Mouse (Mus musculus) left cerebral cortex, postnatal 14 days (tissue): ENCODE results near the gene Auts2. TPM values are rescaled to one million over a fixed set of nuclear protein-coding genes. Genes with fewer than 3 reads are reported as not detected.

Source experiments
- DNase-seq, 2 experiments: peaks; one replicate each; pipeline ENCODE4 v3.0.0; 2021 to 2022; ENCODE audit warnings: low spot score in 2 of 2, mixed read lengths in 1 of 2
- intact Hi-C: fragments of 180-260 bp; cut with DNase I; formaldehyde crosslinking; loops from one replicate; pipeline ENCODE4 v1.15.1; 2025
- total RNA-seq, 2 experiments: library from RNA; stranded (reverse); gene quantifications; 2 replicates each; pipeline ENCODE4 v1.2.3; 2021

Gene Auts2
- total RNA-seq, 2 experiments from 2014 or later, result 88.7 to 96.9 TPM

DNA sequence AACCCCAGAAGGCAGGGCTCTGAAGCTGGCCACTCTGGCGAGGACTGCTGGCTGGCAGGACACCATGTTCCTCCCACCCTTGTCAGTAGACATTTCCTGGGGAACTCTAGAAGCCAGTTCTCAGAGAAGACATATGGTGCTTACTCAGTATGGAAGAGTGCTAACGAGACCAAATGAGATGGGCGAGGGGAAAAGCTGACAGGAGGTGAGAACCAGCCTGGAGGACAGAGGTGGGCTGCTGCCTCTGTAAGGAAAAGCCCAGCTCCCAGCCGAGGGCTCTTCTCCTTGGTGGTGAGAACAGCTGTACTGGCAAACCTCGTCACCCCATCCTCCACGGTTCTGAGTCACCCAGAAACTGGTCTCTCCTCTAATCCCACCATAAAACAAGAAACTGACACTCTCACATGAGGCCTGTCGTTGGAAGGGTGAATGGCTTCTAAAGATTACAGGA is 729.8 kb downstream of the Auts2 start:
- intact Hi-C loops, result loop anchor here (5.0 kb wide), 1 partner anchor 276 kb away; no protein-coding TSS in a partner anchor
- DNase-seq, result peak; percentile 52 to 67

GRCm38 (mm10) chr5:131812483-131813063 is 730.6 kb downstream of the Auts2 start:
- intact Hi-C loops, result loop anchor here (5.0 kb wide), 1 partner anchor 275 kb away; no protein-coding TSS in a partner anchor
- no peak for DNase-seq

GRCm38 (mm10) chr5:131806350-131806749 is 736.8 kb downstream of the Auts2 start:
- intact Hi-C loops, result no loop called here
- no peak for DNase-seq

DNA sequence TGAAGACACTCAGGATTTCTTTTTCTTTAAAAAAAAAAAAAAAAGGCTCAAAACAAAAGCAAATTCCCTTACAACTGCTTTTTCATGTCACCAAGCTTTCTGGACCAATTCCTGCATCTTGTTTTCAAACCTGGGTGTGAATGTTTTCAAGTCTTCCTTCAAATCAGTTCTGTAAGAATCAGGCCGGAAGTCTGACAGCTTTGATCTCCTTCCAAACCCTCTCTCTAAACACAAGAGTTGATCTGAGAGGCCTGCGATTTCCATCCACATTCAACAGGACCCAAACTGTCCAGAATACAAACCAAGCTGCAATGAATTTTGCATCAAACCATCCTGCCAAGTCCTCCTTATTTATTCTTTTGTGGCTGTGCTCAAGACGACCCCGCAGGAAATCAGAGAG is 737.9 kb downstream of the Auts2 start:
- intact Hi-C loops, result no loop called here
- peak in 1 of 2 experiments; percentile 42 for DNase-seq

- intact Hi-C loops, result no loop called here
Measured at GRCm38 (mm10) chr5:131803609-131804008, 739.5 kb downstream of the Auts2 start.

GRCm38 (mm10) chr5:131802340-131803036 is 740.7 kb downstream of the Auts2 start:
- DNase-seq, result no peak
- intact Hi-C loops, result no loop called here

More at GRCm38 (mm10) chr5:131803609-131804008, 739.5 kb downstream of the Auts2 start:
- DNase-seq, result no peak

DNA sequence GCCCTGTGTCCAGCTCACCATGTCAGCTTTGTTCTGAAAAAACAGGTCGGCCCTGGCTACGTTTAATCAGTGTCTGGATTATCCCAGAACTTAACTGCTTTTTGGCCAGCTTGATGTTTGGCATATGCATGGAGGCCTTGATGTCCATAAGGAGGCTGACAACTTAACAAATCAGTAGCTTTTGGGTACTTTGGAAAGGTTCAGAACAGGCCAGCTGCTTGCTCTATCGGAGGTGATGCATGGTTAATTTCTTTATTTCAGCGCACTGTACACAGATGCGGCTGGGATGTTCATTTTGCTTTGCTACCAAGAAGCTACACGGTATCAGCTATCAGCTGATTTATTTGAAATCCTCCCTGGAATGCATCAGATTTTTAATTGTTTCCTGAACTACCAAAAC is 741.2 kb downstream of the Auts2 start:
- intact Hi-C loops, result no loop called here
- no peak for DNase-seq

- intact Hi-C loops, result loop anchor here (10.0 kb wide), 1 partner anchor 264 kb away; no protein-coding TSS in a partner anchor
- DNase-seq, result no peak
Measured at GRCm38 (mm10) chr5:131798373-131798772, 744.8 kb downstream of the Auts2 start.

DNA sequence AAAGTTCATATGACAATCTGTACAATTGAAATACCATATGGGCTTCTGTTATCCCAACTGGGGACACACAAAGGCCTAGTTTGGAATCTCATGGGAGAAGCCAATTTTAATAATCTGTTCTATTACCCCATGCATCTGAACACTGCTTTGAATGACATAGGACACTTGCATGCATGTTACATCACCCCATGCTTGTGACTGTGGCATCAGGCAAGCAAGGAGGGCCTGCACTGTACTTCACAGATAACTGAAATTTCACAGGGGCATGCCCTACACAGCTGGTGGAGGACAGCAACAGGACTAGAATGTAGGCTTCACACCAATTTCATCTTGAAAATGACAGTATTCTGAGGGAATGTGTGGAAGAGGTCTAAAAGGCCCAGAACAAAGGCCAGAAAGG is 746.1 kb downstream of the Auts2 start:
- intact Hi-C loops, result loop anchor here (10.0 kb wide), 1 partner anchor 262 kb away; no protein-coding TSS in a partner anchor
- no peak for DNase-seq

- intact Hi-C loops, result loop anchor here (10.0 kb wide), 1 partner anchor 260 kb away; no protein-coding TSS in a partner anchor
- peak; percentile 72 to 77 for DNase-seq
Measured at GRCm38 (mm10) chr5:131794411-131795133, 748.6 kb downstream of the Auts2 start.

DNA sequence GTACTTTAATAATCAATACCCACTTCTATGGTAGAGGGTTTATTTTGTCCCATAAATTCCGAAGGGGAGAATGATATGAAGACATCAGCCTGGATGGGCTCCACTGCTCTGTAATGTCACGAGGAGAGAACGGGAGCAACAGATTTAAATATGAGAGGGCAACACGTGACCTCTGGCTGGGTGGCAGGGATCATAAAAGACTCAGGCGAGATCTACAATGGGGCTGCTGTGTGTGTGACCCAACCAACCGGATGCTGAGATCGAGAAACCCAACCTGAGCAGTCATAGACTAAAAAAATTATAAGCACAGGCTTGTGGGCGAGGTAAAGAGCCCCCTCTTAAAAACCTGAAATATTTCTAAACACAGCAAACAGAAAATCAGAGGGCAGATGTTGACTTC is 753.5 kb downstream of the Auts2 start:
- intact Hi-C loops, result loop anchor here (10.0 kb wide), 1 partner anchor 75 kb away; no protein-coding TSS in a partner anchor
- DNase-seq, result no peak

- intact Hi-C loops, result loop anchor here (10.0 kb wide), 1 partner anchor 73 kb away; no protein-coding TSS in a partner anchor
- DNase-seq, result no peak
Measured at GRCm38 (mm10) chr5:131788008-131788407, 755.1 kb downstream of the Auts2 start.

GRCm38 (mm10) chr5:131783241-131783640 is 759.9 kb downstream of the Auts2 start:
- intact Hi-C loops, result loop anchor here (10.0 kb wide), 1 partner anchor 68 kb away; no protein-coding TSS in a partner anchor
- DNase-seq, result peak in 1 of 2 experiments; percentile 62

GRCm38 (mm10) chr5:131781063-131781462 is 762.1 kb downstream of the Auts2 start:
- intact Hi-C loops, result loop anchor here (10.0 kb wide), 1 partner anchor 66 kb away; no protein-coding TSS in a partner anchor
- no peak for DNase-seq

DNA sequence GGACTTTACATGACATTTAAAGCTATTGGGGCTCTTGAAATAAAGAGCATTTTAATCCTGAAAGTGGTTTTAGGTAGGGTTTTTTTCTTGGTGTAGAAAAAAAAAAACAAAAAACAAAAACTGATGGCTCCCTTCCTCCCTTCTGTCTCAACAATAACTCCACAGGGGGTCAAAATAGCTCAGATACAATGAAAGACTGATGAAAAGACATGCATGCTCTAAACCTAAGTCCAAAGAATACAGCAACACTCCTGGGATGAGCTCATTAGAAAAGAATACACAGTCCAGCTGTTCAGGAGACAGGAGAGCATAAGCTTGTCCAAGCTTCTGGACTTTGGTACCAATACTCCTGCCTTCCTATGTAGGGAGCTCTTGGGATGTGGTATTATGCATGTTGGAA is 764.0 kb downstream of the Auts2 start:
- intact Hi-C loops, result no loop called here
- no peak for DNase-seq

DNA sequence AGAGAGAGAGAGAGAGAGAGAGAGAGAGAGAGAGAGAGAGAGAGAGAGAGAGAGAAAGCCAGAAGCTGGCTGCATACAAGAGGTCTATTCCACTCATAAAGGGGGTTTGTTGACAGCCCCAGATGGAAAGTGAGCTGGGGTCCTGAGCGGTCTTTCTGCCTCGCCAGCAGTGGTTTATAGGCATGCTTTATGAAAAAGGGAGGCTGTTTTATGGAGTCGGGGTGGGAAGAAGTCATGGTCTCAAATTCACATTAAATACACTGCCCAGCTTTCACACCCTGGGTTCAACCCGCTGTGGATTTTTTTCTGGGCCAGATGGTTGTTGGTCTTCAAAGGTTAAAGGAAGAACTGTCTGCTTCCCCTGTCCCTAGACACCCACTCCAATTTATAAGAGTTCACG is 767.5 kb downstream of the Auts2 start:
- intact Hi-C loops, result no loop called here
- DNase-seq, result no peak

GRCm38 (mm10) chr5:131775222-131775621 is 767.9 kb downstream of the Auts2 start:
- intact Hi-C loops, result no loop called here
- DNase-seq, result no peak

DNA sequence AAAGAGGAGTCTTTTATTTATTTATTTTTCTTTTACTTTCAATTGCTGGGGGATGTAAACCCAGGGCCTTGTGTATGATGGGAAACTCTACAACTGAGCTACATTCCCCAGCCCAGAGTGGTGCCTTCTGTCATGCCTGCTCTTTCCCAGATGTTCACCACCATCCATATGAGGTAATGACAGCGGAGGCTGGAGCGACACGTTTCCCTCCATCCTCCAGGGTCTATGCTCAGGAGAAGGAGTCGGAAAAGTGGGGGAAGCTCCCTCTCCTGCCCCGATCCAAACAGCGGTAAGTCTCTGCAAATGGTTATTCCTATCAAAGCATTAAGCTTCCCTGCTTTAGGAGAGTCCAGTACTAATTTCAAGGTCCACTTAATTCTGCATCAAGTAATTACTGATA is 768.4 kb downstream of the Auts2 start:
- DNase-seq, result no peak
- intact Hi-C loops, result no loop called here

- intact Hi-C loops, result no loop called here
- no peak for DNase-seq
Measured at GRCm38 (mm10) chr5:131772616-131773015, 770.5 kb downstream of the Auts2 start.

DNA sequence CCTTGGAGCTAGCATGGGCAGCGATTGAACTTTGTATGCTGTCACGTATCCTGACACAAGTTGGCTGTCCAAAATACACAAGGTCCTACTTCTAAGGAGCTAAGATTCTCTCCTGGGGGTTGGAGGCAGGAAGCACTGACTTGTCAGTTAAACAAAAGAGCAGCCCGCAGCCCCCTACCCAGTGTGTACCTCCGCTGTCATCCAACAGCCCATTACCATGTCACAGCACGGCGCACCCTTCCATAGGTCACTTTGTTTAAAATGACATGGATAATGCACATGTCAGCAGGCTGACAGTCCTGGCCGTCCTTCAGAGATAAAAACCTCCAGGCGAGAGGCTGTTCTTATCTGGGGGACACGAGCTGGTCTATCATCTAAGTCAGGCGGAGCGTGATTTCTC is 773.9 kb downstream of the Auts2 start:
- intact Hi-C loops, result no loop called here
- DNase-seq, result no peak
